Mouse (Mus musculus): ENCODE results near the gene Tbc1d4. TPM values are rescaled to one million over a fixed set of nuclear protein-coding genes. Genes with fewer than 3 reads are reported as not detected.

Gene Tbc1d4
- total RNA-seq, 2 experiments from 2014 or later: 10.6 to 11.3 TPM

GRCm38 (mm10) chr14:101559446-101559845, 49.5 kb downstream of the Tbc1d4 start:
- TF ChIP-seq CTCF (IDR thresholded peaks at IDR 0.05): no peak
- intact Hi-C loops (cut with DNase I): no loop called here
- Histone ChIP-seq H3K27ac (no peak overlapping the region), H3K4me3 (no peak overlapping the region)
- DNase-seq (ENCODE audit: extremely low spot score in 1 of 2, low spot score in 2 of 2): no peak

- intact Hi-C loops (cut with DNase I): no loop called here
- no peak for DNase-seq (ENCODE audit: extremely low spot score in 1 of 2, low spot score in 2 of 2)
- H3K4me3 ChIP-seq: no peak overlapping the region
- no peak overlapping the region for H3K27ac ChIP-seq
- TF ChIP-seq CTCF (IDR thresholded peaks at IDR 0.05): no peak
Observed at GRCm38 (mm10) chr14:101548885-101549573, 60.0 kb downstream of the Tbc1d4 start.

GRCm38 (mm10) chr14:101541863-101542262, 67.1 kb downstream of the Tbc1d4 start:
- DNase-seq (ENCODE audit: extremely low spot score in 1 of 2, low spot score in 2 of 2): no peak
- Histone ChIP-seq H3K4me3 (no peak overlapping the region), H3K27ac (no peak overlapping the region)
- intact Hi-C loops (cut with DNase I): no loop called here
- no peak for TF ChIP-seq CTCF (IDR thresholded peaks at IDR 0.05)

GRCm38 (mm10) chr14:101541141-101541540, 67.8 kb downstream of the Tbc1d4 start:
- Histone ChIP-seq H3K27ac (no peak overlapping the region), H3K4me3 (no peak overlapping the region)
- no peak for TF ChIP-seq CTCF (IDR thresholded peaks at IDR 0.05)
- intact Hi-C loops (cut with DNase I): no loop called here
- no peak for DNase-seq (ENCODE audit: extremely low spot score in 1 of 2, low spot score in 2 of 2)

- no peak for TF ChIP-seq CTCF (IDR thresholded peaks at IDR 0.05)
- intact Hi-C loops (cut with DNase I): no loop called here
- Histone ChIP-seq H3K4me3 (no peak overlapping the region), H3K27ac (no peak overlapping the region)
- DNase-seq (ENCODE audit: extremely low spot score in 1 of 2, low spot score in 2 of 2): no peak
Observed at GRCm38 (mm10) chr14:101540466-101540865, 68.5 kb downstream of the Tbc1d4 start.

- intact Hi-C loops (cut with DNase I): no loop called here
- no peak overlapping the region for H3K4me3 ChIP-seq
- TF ChIP-seq CTCF (IDR thresholded peaks at IDR 0.05): no peak
- H3K27ac ChIP-seq: no peak overlapping the region
- no peak for DNase-seq (ENCODE audit: extremely low spot score in 1 of 2, low spot score in 2 of 2)
Observed at GRCm38 (mm10) chr14:101537906-101538305, 71.1 kb downstream of the Tbc1d4 start.

GRCm38 (mm10) chr14:101537413-101537812, 71.6 kb downstream of the Tbc1d4 start:
- H3K4me3 ChIP-seq: no peak overlapping the region
- intact Hi-C loops (cut with DNase I): no loop called here
- TF ChIP-seq CTCF (IDR thresholded peaks at IDR 0.05): no peak
- DNase-seq (ENCODE audit: extremely low spot score in 1 of 2, low spot score in 2 of 2): no peak
- H3K27ac ChIP-seq: no peak overlapping the region

- Histone ChIP-seq H3K4me3 (no peak overlapping the region), H3K27ac (no peak overlapping the region; the same call in 1 of the 2 replicates)
- no peak for DNase-seq (ENCODE audit: extremely low spot score in 1 of 2, low spot score in 2 of 2)
- TF ChIP-seq CTCF (IDR thresholded peaks at IDR 0.05): no peak
- intact Hi-C loops (cut with DNase I): no loop called here
Observed at GRCm38 (mm10) chr14:101532090-101532695, 76.8 kb downstream of the Tbc1d4 start.

- intact Hi-C loops (cut with DNase I): no loop called here
Observed at GRCm38 (mm10) chr14:101530455-101530854, 78.5 kb downstream of the Tbc1d4 start.

GRCm38 (mm10) chr14:101529194-101529593, 79.8 kb downstream of the Tbc1d4 start:
- no peak for TF ChIP-seq CTCF (IDR thresholded peaks at IDR 0.05)
- Histone ChIP-seq H3K27ac (no peak overlapping the region), H3K4me3 (no peak overlapping the region)
- intact Hi-C loops (cut with DNase I): no loop called here
- no peak for DNase-seq (ENCODE audit: extremely low spot score in 1 of 2, low spot score in 2 of 2)

More at GRCm38 (mm10) chr14:101530455-101530854, 78.5 kb downstream of the Tbc1d4 start:
- Histone ChIP-seq H3K27ac (no peak overlapping the region), H3K4me3 (no peak overlapping the region)
- DNase-seq (ENCODE audit: extremely low spot score in 1 of 2, low spot score in 2 of 2): no peak
- TF ChIP-seq CTCF (IDR thresholded peaks at IDR 0.05): no peak

GRCm38 (mm10) chr14:101527420-101527996, 81.5 kb downstream of the Tbc1d4 start:
- H3K4me3 ChIP-seq: no peak overlapping the region
- DNase-seq (ENCODE audit: extremely low spot score in 1 of 2, low spot score in 2 of 2): no peak
- no peak overlapping the region for H3K27ac ChIP-seq
- TF ChIP-seq CTCF (IDR thresholded peaks at IDR 0.05): no peak
- intact Hi-C loops (cut with DNase I): no loop called here

GRCm38 (mm10) chr14:101526478-101526877, 82.5 kb downstream of the Tbc1d4 start:
- DNase-seq (ENCODE audit: extremely low spot score in 1 of 2, low spot score in 2 of 2): no peak
- intact Hi-C loops (cut with DNase I): no loop called here
- Histone ChIP-seq H3K4me3 (no peak overlapping the region), H3K27ac (no peak overlapping the region)
- TF ChIP-seq CTCF (IDR thresholded peaks at IDR 0.05): no peak
